Mouse (Mus musculus) neural tube, embryonic 11.5 days (tissue): ENCODE results near the gene Shisa7. TPM values are rescaled to one million over a fixed set of nuclear protein-coding genes. Genes with fewer than 3 reads are reported as not detected.

Source experiments
- ATAC-seq: fragments of 200-750 bp; cut with Nextera tagmentation; 2 replicates; pipeline ENCODE4 v1.8.0; 2017; ENCODE audit warnings: moderate number of reproducible peaks, mild to moderate bottlenecking, moderate TSS enrichment, moderate library complexity; ENCODE audit not compliant: insufficient read depth, low FRiP score, low TSS enrichment
- DNase-seq: peaks from one replicate; pipeline ENCODE4 v3.0.0-alpha.2; 2015; ENCODE audit warnings: low spot score
- H3K27ac ChIP-seq: fragments of 300-500 bp; sonication (generic); 2 replicates; pipeline ENCODE4 v1.5.1; 2014; ENCODE audit warnings: low read depth, mild to moderate bottlenecking, low read length
- H3K27me3 ChIP-seq: fragments of 300-500 bp; sonication (generic); 2 replicates; pipeline ENCODE4 v1.6.1; 2014; ENCODE audit warnings: mild to moderate bottlenecking, low read length, mixed read lengths; ENCODE audit not compliant: control insufficient read depth, insufficient read depth
- H3K36me3 ChIP-seq: fragments of 300-500 bp; sonication (generic); 2 replicates; pipeline ENCODE4 v1.6.1; 2014; ENCODE audit warnings: mild to moderate bottlenecking, low read length, moderate library complexity, mixed read lengths; ENCODE audit not compliant: control insufficient read depth, insufficient read depth
- H3K4me1 ChIP-seq: fragments of 300-500 bp; sonication (generic); 2 replicates; pipeline ENCODE4 v1.6.1; 2014; ENCODE audit warnings: low read length, mixed read lengths; ENCODE audit not compliant: control insufficient read depth, insufficient read depth
- H3K4me2 ChIP-seq: fragments of 300-500 bp; sonication (generic); 2 replicates; pipeline ENCODE4 v1.6.1; 2014; ENCODE audit warnings: low read depth, mild to moderate bottlenecking, moderate library complexity
- H3K4me3 ChIP-seq: fragments of 300-500 bp; sonication (generic); 2 replicates; pipeline ENCODE4 v1.5.1; 2014; ENCODE audit warnings: low read depth, low read length
- H3K9ac ChIP-seq: fragments of 300-500 bp; sonication (generic); 2 replicates; pipeline ENCODE4 v1.6.1; 2014; ENCODE audit warnings: mild to moderate bottlenecking, low read length
- H3K9me3 ChIP-seq: fragments of 300-500 bp; sonication (generic); 2 replicates; pipeline ENCODE4 v1.6.1; 2016; ENCODE audit warnings: low read length; ENCODE audit not compliant: control insufficient read depth
- WGBS: fragments of 180-500 bp; shearing (Covaris S2); extraction: QIAGEN DNeasy Blood & Tissue Kit; methylation state at CpG from one replicate; pipeline ENCODE4 v1.1.7; 2014; 5-methylcytosine and 5-hydroxymethylcytosine counted together
- polyA plus RNA-seq: library from polyadenylated mRNA; unstranded; fragments of >200 nt; fragmentation: Nextera tagmentation; extraction: Ambion mirVana; gene quantifications from 2 replicates; pipeline ENCODE4 v1.2.1, GENCODE M21; 2014

Gene Shisa7
- polyA plus RNA-seq, 1 experiment from 2014 or later = 3.2 TPM

DNA sequence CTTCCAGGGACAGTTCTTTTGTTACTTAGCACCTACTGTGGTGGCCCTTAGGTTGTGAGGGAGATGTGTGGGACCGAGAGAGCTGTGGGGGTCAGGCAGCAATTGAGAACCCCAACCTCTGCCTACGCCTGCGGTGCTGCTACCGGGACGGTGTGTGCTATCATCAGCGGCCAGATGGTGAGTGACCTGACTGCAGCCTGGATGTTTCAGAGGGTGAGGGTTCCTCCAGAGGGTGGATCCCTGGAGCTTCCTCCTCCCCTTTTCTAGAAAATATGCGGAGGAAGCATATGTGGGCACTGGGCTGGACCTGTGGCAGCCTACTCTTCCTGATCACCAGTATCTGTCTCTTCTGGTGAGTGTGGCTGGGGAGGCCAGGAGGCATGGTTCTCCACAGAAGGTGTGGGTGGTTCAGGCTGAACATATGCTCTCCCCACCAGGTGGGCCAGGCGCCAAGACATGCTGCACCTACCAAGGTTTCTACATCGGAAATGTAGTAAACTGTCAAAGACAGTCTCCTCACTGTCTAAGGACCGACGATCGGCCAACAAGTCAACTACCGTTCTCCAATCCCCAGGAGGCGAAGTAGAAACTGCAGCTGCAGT, 60.7 kb downstream of the Shisa7 start:
- ATAC-seq = no peak
- DNase-seq = no peak
- H3K4me3 ChIP-seq = no peak overlapping the region
- H3K27ac ChIP-seq = no peak overlapping the region
- no peak overlapping the region for H3K9ac ChIP-seq
- H3K36me3 ChIP-seq = no peaks in the 10 kb centered on the region
- H3K4me2 ChIP-seq = no peak overlapping the region
- WGBS = 81% methylated on average over 14 of the region's 14 CpGs
- H3K4me1 ChIP-seq = no peaks in the 10 kb centered on the region; the same call in 1 of the 2 replicates
- no peaks in the 10 kb centered on the region for H3K9me3 ChIP-seq
- H3K27me3 ChIP-seq = peaks cover 8% of the 10 kb centered on the region; the same call in 1 of the 2 replicates

DNA sequence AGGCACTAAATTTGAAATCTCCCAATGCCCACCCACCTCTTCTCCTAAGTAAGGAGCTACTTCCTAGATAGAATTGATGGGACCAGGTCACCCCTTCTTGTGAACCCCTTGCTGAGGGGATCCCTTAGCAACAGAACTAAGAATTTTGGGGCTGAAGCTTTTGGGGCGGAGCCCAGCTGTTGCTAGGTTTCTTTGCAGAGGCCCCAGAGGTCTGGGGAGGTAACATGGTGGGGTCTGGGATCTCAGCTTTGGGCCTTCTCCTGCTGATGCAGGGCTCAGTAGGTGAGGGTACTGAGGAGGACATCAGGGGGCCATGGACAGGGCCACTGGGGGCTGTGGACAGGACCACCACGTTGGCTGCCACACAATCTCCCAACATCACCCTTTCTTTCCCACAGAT, 61.7 kb downstream of the Shisa7 start, which contains the start of the genes Il11 and Tmem190:
Gene Il11 (minus strand): TSS at position 101 of the 400 bp plus-strand sequence.
Gene Tmem190 (plus strand): TSS at position 179 of the 400 bp plus-strand sequence.
- DNase-seq = no peak
- Histone ChIP-seq H3K4me3 (no peak within 1 kb of the TSS), H3K36me3 (no peaks in the 10 kb centered on the region), H3K4me1 (no peaks in the 10 kb centered on the region), H3K27ac (no peak within 1 kb of the TSS), H3K4me2 (no peak within 1 kb of the TSS), H3K27me3 (peaks cover 16% of the 10 kb centered on the region), H3K9me3 (no peaks in the 10 kb centered on the region), H3K9ac (no peak within 1 kb of the TSS)
- no peak for ATAC-seq
- 82% methylated on average over 2 of the region's 2 CpGs for WGBS

GRCm38 (mm10) chr7:4782130-4782529, 62.4 kb downstream of the Shisa7 start:
- Histone ChIP-seq H3K27me3 (peaks cover 22% of the 10 kb centered on the region), H3K9me3 (no peaks in the 10 kb centered on the region), H3K4me2 (no peak overlapping the region), H3K36me3 (no peaks in the 10 kb centered on the region), H3K9ac (no peak overlapping the region), H3K27ac (no peak overlapping the region), H3K4me1 (no peaks in the 10 kb centered on the region), H3K4me3 (no peak overlapping the region)
- DNase-seq (no peak), ATAC-seq (no peak)
- WGBS = 37% methylated on average over 3 of the region's 3 CpGs

GRCm38 (mm10) chr7:4779921-4780320, 64.6 kb downstream of the Shisa7 start:
- H3K27me3 ChIP-seq = peaks cover 41% of the 10 kb centered on the region
- no peak overlapping the region for H3K4me3 ChIP-seq
- no peak for DNase-seq
- no peak overlapping the region for H3K4me2 ChIP-seq
- no peak for ATAC-seq
- H3K9me3 ChIP-seq = no peaks in the 10 kb centered on the region
- 27% methylated on average over 5 of the region's 5 CpGs for WGBS
- H3K36me3 ChIP-seq = no peaks in the 10 kb centered on the region
- no peak overlapping the region for H3K9ac ChIP-seq
- H3K4me1 ChIP-seq = no peaks in the 10 kb centered on the region
- no peak overlapping the region for H3K27ac ChIP-seq

DNA sequence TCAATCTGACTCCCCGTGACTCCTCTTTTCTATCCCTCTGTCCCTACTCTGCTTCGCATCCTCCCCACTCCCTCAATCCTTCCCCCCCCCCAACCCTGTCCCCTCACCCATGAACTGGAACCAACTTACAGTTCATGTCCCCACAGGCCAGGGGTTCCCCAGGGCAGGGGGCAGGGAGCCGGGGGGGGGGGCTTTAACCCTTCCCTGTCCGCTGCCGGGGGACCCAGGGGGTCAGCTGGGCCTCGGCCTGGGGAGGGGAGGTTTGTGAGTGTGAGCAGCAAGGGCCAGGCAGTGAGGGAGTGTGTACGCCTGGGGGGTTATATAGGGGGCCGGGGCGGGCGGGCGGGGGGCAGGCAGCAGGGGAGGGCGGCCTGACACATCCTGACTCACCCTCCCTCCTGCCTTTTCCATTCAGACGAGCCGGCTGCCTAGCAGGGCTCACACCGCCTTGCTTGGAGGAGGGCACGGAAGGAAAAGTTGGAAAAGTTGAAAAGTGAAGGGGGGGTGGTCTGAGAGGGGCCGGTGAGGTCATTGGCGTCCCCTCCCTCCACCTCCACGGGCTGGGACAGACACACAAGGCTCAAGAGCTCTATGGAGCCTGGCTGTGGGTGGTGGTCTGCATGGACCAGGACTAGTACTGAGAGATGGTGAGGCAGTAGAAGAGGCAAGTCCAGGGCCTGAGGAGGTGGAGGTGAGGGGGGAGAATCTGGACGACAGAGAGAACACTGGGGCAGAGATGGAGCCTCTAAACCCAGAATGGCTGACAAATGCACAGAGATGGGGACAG, 66.5 kb downstream of the Shisa7 start:
- ATAC-seq = peak; percentile 5; the same call in 1 of the 2 replicates

GRCm38 (mm10) chr7:4776861-4777830, 67.3 kb downstream of the Shisa7 start:
- Histone ChIP-seq H3K9ac (peak overlapping the region; percentile 42), H3K27ac (no peak overlapping the region)
- WGBS = 3% methylated on average over 36 of the region's 56 CpGs

More for the DNA sequence above, 66.5 kb downstream of the Shisa7 start:
- Histone ChIP-seq H3K27ac (no peak overlapping the region), H3K27me3 (peaks cover 42% of the 10 kb centered on the region), H3K9me3 (no peaks in the 10 kb centered on the region), H3K9ac (no peak overlapping the region; the same call in 1 of the 2 replicates), H3K4me3 (no peak overlapping the region), H3K4me1 (no peaks in the 10 kb centered on the region), H3K36me3 (no peaks in the 10 kb centered on the region), H3K4me2 (no peak overlapping the region; the same call in 1 of the 2 replicates)
- WGBS = 8% methylated on average over 18 of the region's 20 CpGs
- DNase-seq = no peak

GRCm38 (mm10) chr7:4776131-4776530, 68.4 kb downstream of the Shisa7 start:
- DNase-seq = no peak
- 44% methylated on average over 10 of the region's 10 CpGs for WGBS
- no peaks in the 10 kb centered on the region for H3K4me1 ChIP-seq
- H3K36me3 ChIP-seq = no peaks in the 10 kb centered on the region
- no peak overlapping the region for H3K9ac ChIP-seq
- H3K4me2 ChIP-seq = no peak overlapping the region
- no peaks in the 10 kb centered on the region for H3K9me3 ChIP-seq
- peaks cover 42% of the 10 kb centered on the region for H3K27me3 ChIP-seq
- H3K27ac ChIP-seq = no peak overlapping the region
- no peak overlapping the region for H3K4me3 ChIP-seq
- ATAC-seq = no peak

More at GRCm38 (mm10) chr7:4776861-4777830, 67.3 kb downstream of the Shisa7 start:
- Histone ChIP-seq H3K36me3 (no peaks in the 10 kb centered on the region), H3K4me2 (peak overlapping the region; percentile 46), H3K4me1 (no peaks in the 10 kb centered on the region), H3K4me3 (peak overlapping the region; percentile 20), H3K27me3 (peaks cover 42% of the 10 kb centered on the region), H3K9me3 (no peaks in the 10 kb centered on the region)
- DNase-seq = peak; percentile 83
- ATAC-seq = peak; percentile 85
